ENCODE assay signal across 18 mouse cellular contexts in the genomic region with DNA sequence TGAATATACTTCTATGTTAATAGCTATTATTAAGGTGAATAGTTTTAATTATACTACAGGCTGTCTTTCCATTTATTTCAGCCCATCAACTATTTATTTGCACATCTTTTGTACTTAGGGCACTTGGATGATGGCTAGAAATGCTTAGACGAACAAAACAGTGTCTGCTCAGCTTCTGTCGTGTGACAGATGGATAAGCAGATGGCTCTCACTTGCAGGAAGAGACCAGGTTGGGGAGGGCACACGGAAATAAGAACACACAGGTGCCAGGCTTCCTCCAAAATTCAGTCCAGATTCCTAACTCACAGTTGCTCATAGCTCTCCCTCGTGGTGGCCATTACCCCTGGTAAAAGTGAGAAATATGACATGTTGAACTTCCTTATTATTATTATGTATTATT.
A peak's percentile ranks its signal among the peaks of the same experiment; 100 is the strongest.
DNase-seq lines count a peak whose midpoint lies in the region; ATAC-seq lines count a peak whose summit lies in the region.
"Had no signal": no experiment of that assay in that cellular context is flagged by ENCODE, and none has a peak within 500 bp of the region (broad histone marks: within the 10 kb centered on the region; RNA-seq: fewer than 3 reads in every experiment).

No protein-coding gene starts in this region.

- peak; percentile 24 for DNase-seq in left cerebral cortex, postnatal 4 days
- DNase-seq in left cerebral cortex, adult 11 months (ENCODE audit: low spot score) = no peak
- DNase-seq in cerebellum, postnatal 10 days = peak; percentile 85 to 86
- peak; percentile 12 to 29 for DNase-seq in layer of hippocampus, postnatal 10 days (ENCODE audit: low spot score in 2 of 2)
- DNase-seq in spleen, adult 12 weeks (ENCODE audit: low spot score) = no peak
- DNase-seq: kidney, postnatal 14 days; liver, embryonic 13.5 days; spleen, adult 18-20 months; thymus, postnatal 4 days had no signal

- H3K36me3 ChIP-seq in forebrain, embryonic 13.5 days (ENCODE audit: poor library complexity, severe bottlenecking) = no peaks in the 10 kb centered on the region
- H3K36me3 ChIP-seq in forebrain, embryonic 12.5 days (replicated peaks) = no peaks in the 10 kb centered on the region
- H3K36me3 ChIP-seq: heart, embryonic 13.5 days; limb, embryonic 10.5 days; liver, embryonic 13.5 days; midbrain, embryonic 12.5 days had no signal

- H3K9ac ChIP-seq in forebrain, embryonic 13.5 days = no peak overlapping the region
- no peak overlapping the region for H3K9ac ChIP-seq in forebrain, embryonic 12.5 days
- H3K9ac ChIP-seq: heart, embryonic 13.5 days; liver, embryonic 13.5 days; midbrain, embryonic 12.5 days had no signal

- intact Hi-C loops in left cerebral cortex, postnatal 4 days (cut with DNase I) = no loop called here

- peak; percentile 71 for ATAC-seq in forebrain, embryonic 13.5 days
- ATAC-seq in forebrain, embryonic 12.5 days (ENCODE audit: low FRiP score) = no peak
- ATAC-seq in granulocyte monocyte progenitor cell, adult 5-6 weeks (replicated peaks; ENCODE audit: poor library complexity, severe bottlenecking) = no peak
- ATAC-seq: intestine, embryonic 16.5 days; Patski had no signal

- H3K4me2 ChIP-seq in forebrain, embryonic 13.5 days = no peak overlapping the region
- H3K4me2 ChIP-seq in forebrain, embryonic 12.5 days = no peak overlapping the region
- H3K4me2 ChIP-seq: heart, embryonic 13.5 days; liver, embryonic 13.5 days; midbrain, embryonic 12.5 days had no signal

- WGBS in forebrain, embryonic 13.5 days = 66% methylated on average over 4 of the region's 4 CpGs
- WGBS in forebrain, embryonic 12.5 days = 70% methylated on average over 4 of the region's 4 CpGs

- no peaks in the 10 kb centered on the region for H3K9me3 ChIP-seq in forebrain, embryonic 13.5 days (replicated peaks)
- no peaks in the 10 kb centered on the region for H3K9me3 ChIP-seq in forebrain, embryonic 12.5 days
- H3K9me3 ChIP-seq: heart, embryonic 13.5 days; limb, embryonic 10.5 days; midbrain, embryonic 12.5 days had no signal

- no peaks in the 10 kb centered on the region for H3K27me3 ChIP-seq in forebrain, embryonic 13.5 days
- no peaks in the 10 kb centered on the region for H3K27me3 ChIP-seq in forebrain, embryonic 12.5 days
- H3K27me3 ChIP-seq: heart, embryonic 13.5 days; liver, embryonic 13.5 days; midbrain, embryonic 12.5 days; Patski had no signal

- H3K4me3 ChIP-seq in forebrain, embryonic 13.5 days = no peak overlapping the region
- no peak overlapping the region for H3K4me3 ChIP-seq in forebrain, embryonic 12.5 days (replicated peaks)
- H3K4me3 ChIP-seq: erythroblast, embryonic 14.5 days; heart, embryonic 13.5 days; limb, embryonic 10.5 days; liver, embryonic 13.5 days; midbrain, embryonic 12.5 days had no signal

- no peaks in the 10 kb centered on the region for H3K4me1 ChIP-seq in forebrain, embryonic 13.5 days
- H3K4me1 ChIP-seq in forebrain, embryonic 12.5 days = no peaks in the 10 kb centered on the region
- H3K4me1 ChIP-seq: heart, embryonic 13.5 days; limb, embryonic 10.5 days; liver, embryonic 13.5 days; midbrain, embryonic 12.5 days had no signal

- H3K27ac ChIP-seq in forebrain, embryonic 13.5 days = no peak overlapping the region
- no peak overlapping the region for H3K27ac ChIP-seq in forebrain, embryonic 12.5 days
- H3K27ac ChIP-seq: heart, embryonic 13.5 days; limb, embryonic 10.5 days; liver, embryonic 13.5 days; midbrain, embryonic 12.5 days had no signal

Comparison
In these comparisons a context has a peak if more than half of its experiments do, and no peak if none do; other contexts are left out.
1. DNase-seq: peak in left cerebral cortex, postnatal 4 days (single experiment), cerebellum, postnatal 10 days (2 of 2) and layer of hippocampus, postnatal 10 days (2 of 2); none in left cerebral cortex, adult 11 months (single experiment) and spleen, adult 12 weeks (single experiment).